Mouse (Mus musculus): Measurements from ENCODE around the gene Rsl1d1. TPM values are rescaled to one million over a fixed set of nuclear protein-coding genes. Genes with fewer than 3 reads are reported as not detected.
A peak's percentile ranks its signal among the peaks of the same experiment; 100 is the strongest.

Rsl1d1 gene
- 10 to 100 TPM; 73.9 to 76.3 TPM for total RNA-seq (2021)
- long read RNA-seq, experiment 1, transcript Rsl1d1-201 (9 exons, 1,945 nt), result major isoform, 111 of 125 reads
- long read RNA-seq, experiment 1, partial matches to known transcripts, result 2 of 125 reads
- long read RNA-seq, experiment 1, other reads (novel, unspliced or antisense), result 11 of 125 reads
- long read RNA-seq, experiment 2, transcript Rsl1d1-201 (9 exons, 1,945 nt), result major isoform, 50 of 61 reads
- long read RNA-seq, experiment 2, partial matches to known transcripts, result 4 of 61 reads
- long read RNA-seq, experiment 2, other reads (novel, unspliced or antisense), result 4 of 61 reads

GRCm38 (mm10) chr16:11202571-11203554, at the start of gene Rsl1d1:
Rsl1d1 (minus strand) TSS chr16:11203331.
- DNase-seq, result peak; percentile 94

GRCm38 (mm10) chr16:11247791-11248190, 44.7 kb upstream of the Rsl1d1 start:
- no peak for DNase-seq

DNA sequence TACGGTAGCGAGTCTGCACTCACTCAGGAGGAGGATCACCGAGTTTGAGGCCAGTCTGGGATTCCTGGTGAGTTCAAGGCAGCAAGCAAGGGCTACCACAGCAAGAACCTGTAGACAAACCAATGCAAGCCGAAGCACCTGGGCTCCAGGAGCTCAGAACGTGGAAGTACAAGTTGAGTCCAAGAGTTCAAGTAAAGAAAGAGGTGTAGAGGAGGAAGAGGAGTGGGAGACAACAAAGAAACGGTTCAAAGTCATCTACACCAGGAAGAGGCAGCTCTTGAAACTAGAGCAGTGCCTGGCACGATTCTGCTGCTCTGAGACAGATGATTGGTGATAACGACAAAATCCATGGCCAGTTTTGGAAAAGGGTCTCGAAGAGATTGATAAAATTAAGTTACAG, 42.6 kb upstream of the Rsl1d1 start:
- no peak for DNase-seq

GRCm38 (mm10) chr16:11242401-11242800, 39.3 kb upstream of the Rsl1d1 start:
- DNase-seq, result no peak

- DNase-seq, result no peak
These were observed 14.7 kb upstream of the Rsl1d1 start for GRCm38 (mm10) chr16:11217801-11218200.

- DNase-seq, result no peak
These were observed 664 bp upstream of the Rsl1d1 start for GRCm38 (mm10) chr16:11203600-11204390.

- no peak for DNase-seq
These were observed 1.3 kb downstream of the Rsl1d1 start for GRCm38 (mm10) chr16:11201740-11202394.

- no peak for DNase-seq
These were observed 2.9 kb downstream of the Rsl1d1 start for GRCm38 (mm10) chr16:11200247-11200646.

DNA sequence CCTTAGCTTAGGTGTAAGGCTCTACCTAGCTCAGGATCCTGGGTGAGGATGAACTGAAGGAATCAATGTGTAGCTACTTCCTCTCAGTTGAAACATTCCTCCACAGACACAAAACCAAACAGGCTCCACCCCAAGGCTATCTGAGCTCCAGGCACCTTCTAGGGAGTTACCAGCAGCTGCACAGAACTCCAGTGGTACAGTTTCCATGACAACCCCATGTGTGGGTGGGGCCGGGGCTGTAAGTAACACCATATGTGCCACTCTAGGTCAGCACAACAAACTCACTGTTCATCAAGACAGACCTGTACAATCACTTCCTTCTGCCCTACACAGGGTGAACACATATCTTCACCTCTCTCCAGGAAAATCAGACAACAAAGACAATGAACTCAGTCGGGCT, 4.7 kb downstream of the Rsl1d1 start:
- no peak for DNase-seq

DNA sequence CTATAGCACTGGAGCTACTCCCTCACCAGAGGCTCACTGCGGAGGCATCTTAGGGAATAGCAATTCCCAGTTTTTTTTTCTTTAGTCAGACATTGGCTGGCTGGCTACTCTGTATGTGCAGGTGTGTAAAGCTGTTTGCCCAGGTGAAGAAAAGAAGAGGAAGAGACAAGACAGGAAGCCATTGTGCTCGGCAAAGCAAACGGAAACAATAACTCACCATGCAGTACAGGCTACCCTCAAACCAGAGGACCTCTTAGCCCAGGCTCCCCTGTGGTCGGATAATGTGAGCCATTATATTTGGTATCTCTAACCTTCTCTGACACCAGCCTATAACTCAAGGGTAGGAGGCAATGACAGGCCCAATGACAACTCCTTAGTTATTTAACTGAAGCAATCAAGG, 6.1 kb downstream of the Rsl1d1 start:
- DNase-seq, result no peak

- no peak for DNase-seq
These were observed 9.9 kb downstream of the Rsl1d1 start for GRCm38 (mm10) chr16:11193231-11193630.

- DNase-seq, result no peak
These were observed 13.0 kb downstream of the Rsl1d1 start for GRCm38 (mm10) chr16:11190150-11190549.

DNA sequence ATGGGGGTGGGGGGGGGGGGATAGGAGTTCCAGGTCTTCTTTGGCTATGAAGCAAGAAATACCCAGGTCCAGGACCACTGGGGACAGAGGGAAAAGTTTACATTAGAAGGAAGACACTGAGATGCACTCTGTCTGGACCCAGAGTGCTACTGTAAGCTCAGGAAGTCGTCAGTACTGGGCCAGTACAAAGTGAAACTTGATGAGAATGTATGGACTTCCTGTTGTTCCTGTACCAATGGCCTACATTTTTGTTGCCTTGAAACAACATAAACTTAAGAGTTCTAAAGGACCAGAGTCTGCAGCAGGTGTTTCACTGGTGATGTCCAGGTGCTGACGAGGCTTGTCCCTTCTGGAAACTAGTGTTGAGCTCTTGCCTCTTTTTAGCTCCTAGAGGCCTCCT, 25.7 kb downstream of the Rsl1d1 start:
- no peak for DNase-seq

GRCm38 (mm10) chr16:11176884-11177244, 26.3 kb downstream of the Rsl1d1 start:
- no peak for DNase-seq

- DNase-seq, result peak; percentile 95
These were observed 26.8 kb downstream of the Rsl1d1 start, which contains the start of gene Zc3h7a for GRCm38 (mm10) chr16:11176208-11176883. Zc3h7a (minus strand) TSS chr16:11176393.

DNA sequence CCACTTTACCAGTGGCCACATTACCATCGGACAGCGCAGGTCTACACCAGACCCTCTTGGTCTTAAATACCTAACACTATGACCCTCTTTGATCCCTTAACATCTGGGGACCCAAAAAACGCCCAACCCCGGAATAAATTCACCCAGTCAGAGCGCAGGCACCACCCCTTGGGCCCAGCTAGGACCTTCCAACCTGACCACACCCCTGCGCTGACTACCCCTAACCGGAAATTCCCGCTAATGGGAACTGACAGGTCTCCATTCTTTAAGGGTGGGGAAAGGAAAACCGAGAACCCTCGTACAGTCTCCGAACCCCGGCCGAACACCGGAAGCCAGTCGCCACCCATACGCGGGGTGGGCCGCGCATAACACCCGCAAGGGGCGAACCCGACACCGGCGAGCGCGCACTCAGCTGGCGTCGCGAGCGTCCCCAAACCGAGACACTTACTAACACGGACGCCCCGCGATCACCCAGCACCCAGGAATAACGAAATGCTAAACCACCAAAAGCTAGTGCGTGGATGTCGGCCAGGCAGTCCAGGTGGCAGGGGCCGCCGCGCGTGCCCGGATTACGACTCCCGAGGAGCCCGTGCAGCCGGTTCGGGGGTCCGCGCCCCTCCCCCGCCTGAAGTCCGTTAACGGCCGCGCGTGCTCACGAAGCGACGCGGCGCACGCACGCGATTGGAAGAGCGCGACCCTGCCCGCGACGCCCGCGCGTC, 27.5 kb downstream of the Rsl1d1 start:
- peak; percentile 78 for DNase-seq

GRCm38 (mm10) chr16:11175100-11175488, 28.0 kb downstream of the Rsl1d1 start:
- no peak for DNase-seq

- DNase-seq, result peak; percentile 67
These were observed 28.5 kb downstream of the Rsl1d1 start for GRCm38 (mm10) chr16:11174671-11175081.

DNA sequence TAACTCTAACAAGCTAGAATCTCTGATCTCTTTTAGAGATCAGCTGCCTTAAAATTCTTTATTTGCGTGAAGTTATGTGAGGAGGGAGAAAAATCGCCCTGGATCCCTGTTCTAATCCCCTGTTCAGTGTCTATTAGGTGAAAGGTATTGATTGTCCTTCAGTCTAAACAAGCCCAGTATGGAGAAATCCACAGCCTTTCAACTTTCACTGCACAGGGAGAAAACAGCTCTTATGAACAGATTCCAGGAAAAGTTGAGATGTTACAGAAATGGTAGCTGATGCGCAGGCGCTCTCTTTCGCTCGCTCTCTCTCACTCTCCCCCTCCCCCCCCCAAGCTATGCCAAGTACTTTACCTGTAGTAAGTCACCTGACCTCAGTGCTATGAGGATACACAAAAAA, 31.5 kb downstream of the Rsl1d1 start:
- no peak for DNase-seq

DNA sequence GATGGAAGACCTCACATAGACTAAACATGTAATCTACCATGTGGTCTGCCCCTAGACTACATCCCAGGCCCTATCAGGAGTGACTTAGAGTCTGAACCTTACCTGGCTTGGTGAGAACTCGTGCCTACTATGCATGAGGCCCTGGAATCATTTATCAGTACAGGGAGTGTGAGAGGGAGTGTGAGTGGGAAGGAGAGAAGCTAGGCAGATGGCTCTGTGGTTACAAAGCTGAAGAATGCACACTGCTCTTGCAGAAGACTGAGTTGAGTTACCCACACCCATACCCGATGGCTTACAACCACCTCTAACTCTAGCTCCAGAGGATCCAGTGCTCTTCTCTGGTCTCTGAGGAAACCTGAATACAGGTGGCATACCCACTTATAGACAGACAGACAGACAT, 36.7 kb downstream of the Rsl1d1 start:
- DNase-seq, result no peak
